Mouse (Mus musculus) adrenal gland, postnatal 4 days (tissue): ENCODE data around the gene Tex9. TPM values are rescaled to one million over a fixed set of nuclear protein-coding genes. Genes with fewer than 3 reads are reported as not detected.

Experiments
- microRNA-seq: library from miRNA; unstranded; fragments of <30 nt; microRNA quantifications from one replicate; pipeline ENCODE4 v1.2.0, GENCODE M21; 2021
- total RNA-seq, 2 experiments: library from RNA; stranded (reverse); gene quantifications; 2 replicates each; pipeline ENCODE4 v1.2.3; 2021

Gene Tex9
- total RNA-seq, 2 experiments from 2014 or later = 18.2 to 18.5 TPM

Small RNAs within 50 kb of the gene (microRNA-seq; reads per million reads assigned to microRNA genes)
- not detected for gene Gm28010

Other genes starting within 250 kb of the Tex9 start
- 10 to 100 TPM; 75.7 to 78.2 TPM for gene Zfp280d, start 217.4 kb downstream of the Tex9 start, total RNA-seq
- gene Mns1, start 54.2 kb downstream of the Tex9 start, total RNA-seq = 1 to 10 TPM; 4.7 to 5.0 TPM
- gene Rfx7, start 40.0 kb upstream of the Tex9 start, total RNA-seq = 10 to 100 TPM; 37.1 to 38.0 TPM
- gene Nedd4, start 170.1 kb upstream of the Tex9 start, total RNA-seq = 100 to 1,000 TPM; 708 to 756 TPM